Mouse (Mus musculus) bone marrow macrophage, adult 2 months (primary cell): ENCODE measurements around the gene Phldb1.

Experiments
- CTCF ChIP-seq: IDR thresholded peaks from 2 replicates; pipeline ENCODE4 v1.5.1; 2012; ENCODE audit warnings: low read depth, mild to moderate bottlenecking, low read length, moderate library complexity
- POLR2A ChIP-seq: IDR thresholded peaks from 2 replicates; pipeline ENCODE4 v1.6.1; 2012; ENCODE audit warnings: mild to moderate bottlenecking, low read depth, low read length, borderline replicate concordance

DNA sequence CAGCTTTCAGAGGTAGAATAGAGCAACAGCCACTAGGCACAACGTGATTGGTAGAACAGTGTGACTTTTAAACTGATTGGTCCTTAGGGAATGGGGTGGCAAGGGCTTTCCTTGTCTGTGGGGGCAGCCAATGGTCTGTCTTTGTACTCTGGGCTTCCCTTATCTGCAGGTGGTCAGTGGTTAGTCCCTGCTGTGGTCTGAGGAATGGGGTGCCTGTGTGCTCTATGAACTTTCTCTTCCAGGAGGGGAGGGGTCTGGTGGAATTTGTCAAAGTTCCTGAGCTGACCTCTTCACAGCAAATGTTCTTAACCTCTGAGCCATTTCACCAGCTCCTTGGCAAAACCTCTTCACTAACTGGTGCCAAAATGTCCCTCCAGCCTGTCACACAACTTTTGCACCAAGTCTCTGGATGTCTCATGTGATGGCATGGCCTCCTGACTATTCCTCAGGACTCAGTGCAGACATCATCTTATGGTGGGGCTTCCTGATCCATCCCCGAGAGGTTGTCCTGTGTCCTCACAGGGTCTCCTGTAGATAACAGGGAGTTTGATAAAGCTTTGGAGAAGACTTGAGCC is 62.6 kb downstream of the Phldb1 start:
- TF ChIP-seq CTCF (no peak), POLR2A (no peak)
